Mouse (Mus musculus) frontal cortex, adult (tissue): ENCODE data around the gene Runx2.
A peak's percentile ranks its signal among the peaks of the same experiment; 100 is the strongest.

Experiments
- ATAC-seq: cut with Nextera tagmentation; 2 replicates; pipeline ENCODE4 v1.9.2; 2017; ENCODE audit warnings: mild to moderate bottlenecking, moderate library complexity, mixed read lengths; ENCODE audit not compliant: low TSS enrichment

Gene Runx2

DNA sequence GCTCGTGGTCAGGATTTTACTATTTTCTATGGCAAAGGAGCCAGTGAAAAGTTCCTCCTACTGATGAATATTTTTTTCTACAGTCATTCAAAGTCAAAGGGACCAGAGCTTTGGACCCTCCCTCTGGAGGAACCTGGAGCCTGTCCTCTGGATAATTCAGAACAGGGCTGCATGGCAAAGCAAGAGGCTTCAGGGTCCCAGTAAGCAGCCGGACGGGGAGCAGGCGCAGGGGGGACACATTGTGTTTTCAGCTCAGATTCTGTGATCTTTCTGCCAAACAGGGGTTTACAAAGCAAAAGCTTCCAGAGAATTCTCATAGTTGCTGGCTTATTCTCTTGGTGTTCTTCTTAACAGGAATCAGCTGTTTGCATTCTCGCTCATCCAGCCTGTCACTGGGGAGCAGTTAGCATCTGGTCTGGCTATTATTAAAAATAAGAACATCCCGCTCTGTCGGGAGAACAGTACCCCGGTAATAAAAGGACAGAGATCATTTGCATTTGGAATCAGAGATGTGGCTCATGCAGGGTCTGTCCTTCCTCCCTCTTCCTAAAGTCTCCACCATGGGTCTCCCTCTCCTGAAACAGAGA lies 216.6 kb downstream of the Runx2 start:
- ATAC-seq: peak; percentile 34; the same call in 1 of the 2 replicates

DNA sequence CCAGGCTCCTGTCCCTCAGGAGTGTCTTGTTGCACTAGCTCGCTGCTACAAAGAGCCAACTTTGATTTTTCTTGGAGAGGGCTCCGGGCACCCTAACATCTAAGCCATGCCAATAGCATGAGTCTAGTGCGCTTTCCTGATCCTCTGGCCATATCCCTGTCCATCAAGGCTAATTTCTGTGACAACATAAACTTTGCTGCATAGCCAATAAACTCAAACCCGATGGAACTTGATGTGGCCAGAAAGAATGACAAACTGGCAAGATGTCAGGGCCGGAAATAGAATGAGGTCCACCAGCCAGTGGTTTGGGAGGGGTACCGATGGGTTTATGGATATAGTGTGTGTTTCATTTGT lies 221.9 kb downstream of the Runx2 start:
- no peak for ATAC-seq

GRCm38 (mm10) chr17:44592067-44592736 lies 222.4 kb downstream of the Runx2 start:
- ATAC-seq: no peak

GRCm38 (mm10) chr17:44588470-44588869 lies 226.1 kb downstream of the Runx2 start:
- ATAC-seq: no peak

- ATAC-seq: no peak
Observed at GRCm38 (mm10) chr17:44588020-44588419, 226.6 kb downstream of the Runx2 start.

GRCm38 (mm10) chr17:44586196-44586595 lies 228.4 kb downstream of the Runx2 start:
- ATAC-seq: no peak

GRCm38 (mm10) chr17:44584781-44585180 lies 229.8 kb downstream of the Runx2 start:
- ATAC-seq: no peak

- no peak for ATAC-seq
Observed at GRCm38 (mm10) chr17:44577791-44578190, 236.8 kb downstream of the Runx2 start.

DNA sequence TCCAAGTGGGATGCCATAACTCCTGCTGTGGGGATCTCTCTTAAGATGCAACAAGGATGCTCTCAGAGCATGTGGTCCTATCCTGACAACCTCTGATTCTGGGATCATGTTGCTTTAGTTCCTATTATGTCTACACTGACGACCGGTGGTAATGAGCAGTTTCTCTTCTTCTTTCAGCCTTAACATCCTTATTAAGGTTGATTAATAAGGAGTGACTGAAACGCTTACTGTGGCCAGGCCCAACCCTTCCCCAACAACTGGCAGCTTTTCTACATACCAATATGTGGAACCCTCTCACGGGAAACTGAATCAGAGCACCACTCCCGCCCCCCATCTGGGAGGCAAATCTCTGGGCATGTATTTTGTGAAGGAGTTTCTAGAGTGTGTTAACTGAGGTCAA lies 243.7 kb downstream of the Runx2 start:
- ATAC-seq: no peak

DNA sequence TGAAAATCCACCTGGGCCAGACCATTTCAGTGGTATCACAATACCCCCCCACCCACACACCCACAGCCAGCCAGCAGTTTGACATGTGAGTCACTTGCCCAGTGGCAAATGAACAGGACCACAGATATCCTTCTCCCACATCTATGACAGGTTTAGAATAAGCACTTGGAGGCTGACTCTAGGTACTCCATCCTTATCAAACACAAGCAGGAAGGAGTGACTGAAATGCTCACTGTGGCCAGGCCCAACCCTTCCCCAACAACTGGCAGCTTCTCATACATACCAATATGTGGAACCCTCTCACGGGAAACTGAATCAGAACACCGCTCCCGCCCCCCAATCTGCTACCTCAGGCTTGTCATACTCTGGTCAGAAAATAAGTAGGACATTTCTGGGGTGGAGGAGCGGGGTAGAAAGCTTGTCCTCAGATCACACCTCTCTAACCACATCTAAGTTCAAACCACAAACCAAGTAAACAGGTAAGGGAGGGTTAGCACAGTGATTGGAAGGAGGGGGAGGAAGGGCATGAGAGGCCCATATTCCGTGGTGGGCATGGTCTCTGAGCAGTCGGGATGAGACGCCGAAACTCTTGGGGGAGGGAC lies 245.5 kb downstream of the Runx2 start:
- no peak for ATAC-seq

GRCm38 (mm10) chr17:44566992-44567391 lies 247.6 kb downstream of the Runx2 start:
- no peak for ATAC-seq

DNA sequence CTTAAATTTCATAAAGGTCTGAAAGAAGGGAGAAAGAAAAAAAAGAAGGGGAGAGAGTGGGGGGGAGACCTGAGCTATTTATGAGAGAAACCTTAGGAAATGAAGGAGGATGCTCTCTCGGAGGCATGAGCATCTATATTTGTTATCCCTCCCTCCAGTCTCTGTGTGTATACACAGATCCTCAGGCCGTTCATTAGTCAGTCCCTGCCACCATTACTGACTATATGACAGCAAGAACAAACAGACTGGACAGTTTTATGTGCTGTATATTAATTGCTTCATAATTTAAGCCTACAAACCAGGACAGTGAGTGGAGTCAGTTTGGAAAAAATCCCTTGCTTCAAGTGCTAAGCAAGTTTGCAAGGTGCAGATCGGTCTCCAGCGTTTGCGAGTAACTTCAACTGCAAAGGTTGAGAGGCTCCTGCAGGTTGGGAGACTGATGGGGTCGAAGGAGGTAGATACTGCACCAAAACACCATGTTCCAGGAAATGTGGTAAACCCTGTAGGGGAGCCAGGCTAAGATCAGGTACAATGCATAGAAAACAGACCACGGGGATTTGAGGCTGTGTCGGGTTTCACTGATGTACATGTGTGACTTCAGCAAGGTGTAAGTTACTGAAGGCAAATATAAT lies 248.6 kb downstream of the Runx2 start:
- ATAC-seq: no peak

- ATAC-seq: no peak
Observed at GRCm38 (mm10) chr17:44565311-44565831, 249.2 kb downstream of the Runx2 start.

GRCm38 (mm10) chr17:44564611-44565198 lies 249.9 kb downstream of the Runx2 start:
- no peak for ATAC-seq

DNA sequence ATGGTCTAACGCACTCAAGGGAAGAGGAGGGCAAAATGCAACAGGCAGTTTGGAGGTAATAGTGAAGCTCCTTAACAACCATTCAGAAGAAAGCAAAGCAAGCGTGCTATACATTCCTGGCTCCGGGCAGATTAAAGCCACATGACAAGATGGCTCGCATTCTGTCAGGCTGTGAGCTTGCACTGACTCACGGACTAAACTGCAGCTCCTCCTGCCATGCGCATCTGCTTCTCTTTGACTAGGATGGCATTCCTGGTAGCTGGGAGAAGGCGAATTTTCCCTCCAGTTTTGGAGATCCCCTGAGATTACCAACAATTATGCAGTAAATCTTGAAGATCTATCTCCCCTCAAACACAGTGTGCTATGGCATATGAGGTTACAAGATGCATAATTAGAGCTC lies 254.6 kb downstream of the Runx2 start:
- peak; percentile 23; the same call in 1 of the 2 replicates for ATAC-seq

- ATAC-seq: no peak
Observed at GRCm38 (mm10) chr17:44557199-44558111, 257.1 kb downstream of the Runx2 start.

GRCm38 (mm10) chr17:44554941-44555340 lies 259.7 kb downstream of the Runx2 start:
- no peak for ATAC-seq

DNA sequence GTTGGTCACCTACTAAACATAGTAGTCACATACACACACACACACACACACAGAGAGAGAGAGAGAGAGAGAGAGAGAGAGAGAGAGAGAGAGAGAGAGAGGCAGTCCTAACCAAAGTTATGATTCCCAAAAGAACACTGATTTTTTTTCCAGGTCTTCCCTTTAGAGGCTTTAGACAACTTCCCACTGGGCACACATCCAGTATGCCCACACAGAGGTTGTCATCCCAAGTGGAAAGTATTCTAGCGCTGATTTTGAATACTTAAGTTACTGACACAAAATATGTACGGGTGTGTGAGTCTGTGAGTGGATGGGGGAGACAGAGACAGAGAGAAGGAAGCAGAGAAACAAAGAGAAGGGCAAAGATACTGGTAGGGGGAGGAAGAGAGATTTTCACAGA lies 265.0 kb downstream of the Runx2 start:
- peak; percentile 31; the same call in 1 of the 2 replicates for ATAC-seq

DNA sequence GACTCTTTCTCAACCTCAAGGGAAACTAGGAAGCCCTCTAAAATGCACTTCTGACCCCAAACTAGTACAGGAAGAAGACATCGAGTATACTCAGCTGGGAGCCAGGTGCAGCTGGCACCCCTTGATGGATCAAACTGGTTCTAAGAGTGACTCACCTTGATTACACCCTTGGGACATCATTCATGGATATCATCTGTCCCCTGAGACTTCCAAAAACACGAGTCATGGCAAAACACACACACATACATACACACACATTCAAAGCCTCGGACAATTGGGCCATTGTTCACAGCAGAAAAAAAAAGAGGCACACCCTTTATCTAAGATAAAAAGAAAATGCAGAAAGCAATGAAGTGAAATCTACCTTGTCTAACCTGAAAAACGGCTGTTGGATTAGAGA lies 266.7 kb downstream of the Runx2 start:
- ATAC-seq: no peak

GRCm38 (mm10) chr17:44546801-44547200 lies 267.8 kb downstream of the Runx2 start:
- no peak for ATAC-seq

- no peak for ATAC-seq
Observed at GRCm38 (mm10) chr17:44545141-44545813, 269.3 kb downstream of the Runx2 start.
